Mouse (Mus musculus): Measurements from ENCODE around the gene Dock3.

DNA sequence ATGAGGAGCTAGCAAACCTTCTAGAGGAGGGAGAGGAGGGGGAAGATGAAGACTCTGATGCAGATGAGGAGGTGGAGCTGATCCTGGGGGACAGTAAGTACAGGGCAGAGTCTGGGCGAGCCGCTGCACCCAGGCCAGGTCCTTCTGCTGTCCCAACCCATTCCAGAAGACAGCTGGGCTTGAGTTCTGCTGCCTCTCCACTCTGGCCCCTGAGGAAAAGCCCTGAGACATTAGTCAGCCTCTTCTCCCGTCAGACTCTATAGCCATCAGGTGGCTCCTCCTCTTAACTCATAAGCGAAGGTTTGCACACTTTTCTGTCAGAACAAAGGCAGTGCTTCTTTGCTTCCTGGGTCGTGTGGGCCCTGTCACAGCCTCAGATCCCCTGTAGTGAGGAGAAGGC lies 357.5 kb downstream of the Dock3 start:
- TF ChIP-seq CTCF (IDR thresholded peaks at IDR 0.05; ENCODE audit: extremely low read depth, insufficient read depth, low read length), result no peak
- TF ChIP-seq POLR2A (IDR thresholded peaks at IDR 0.05; ENCODE audit: extremely low read depth, insufficient read depth, low read length), result no peak
